Mouse (Mus musculus): Measurements from ENCODE around the gene Gm5286. TPM values are rescaled to one million over a fixed set of nuclear protein-coding genes. Genes with fewer than 3 reads are reported as not detected.

Gene Gm5286
- not detected for polyA plus RNA-seq (2017; shearing (Covaris generic))

DNA sequence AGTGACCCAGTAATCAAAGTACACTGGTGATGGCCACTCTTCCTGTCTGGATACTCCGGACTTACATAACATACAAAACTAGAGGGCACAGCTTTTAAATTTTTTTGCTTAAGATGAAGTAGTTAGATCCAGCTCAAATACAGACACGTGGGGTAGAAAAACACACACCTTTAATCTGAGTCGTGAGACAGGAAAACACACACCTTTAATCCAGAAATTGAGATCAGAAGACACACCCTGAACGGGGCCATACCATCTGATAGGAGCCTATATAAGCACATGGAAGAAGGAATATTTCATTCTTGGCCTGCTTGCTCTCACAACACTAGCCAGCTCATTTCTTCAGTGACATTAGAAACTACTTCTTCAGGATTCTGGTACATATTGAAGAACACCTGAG is at the start of gene Gm5286:
Gm5286 (plus strand) TSS at position 301 of the 400 bp plus-strand sequence.

GRCm38 (mm10) chr3:94178093-94178492 is 18.4 kb upstream of the Gm5286 start, which contains the start of gene Gm10696:
Gene Gm10696, minus strand, starts transcription at chr3:94178193.

Other genes starting within 250 kb of the Gm5286 start
- not detected for gene Tdpoz5, start 235.4 kb upstream of the Gm5286 start, polyA plus RNA-seq (2017; shearing (Covaris generic))
- not detected for gene Gm9125, start 141.8 kb upstream of the Gm5286 start, polyA plus RNA-seq (2017; shearing (Covaris generic))
- gene Gm10697, start 124.1 kb upstream of the Gm5286 start, polyA plus RNA-seq (2017; shearing (Covaris generic)), result not detected
- gene Gm10696, start 18.5 kb upstream of the Gm5286 start, polyA plus RNA-seq (2017; shearing (Covaris generic)), result not detected
- gene Gm4778, start 67.3 kb downstream of the Gm5286 start, polyA plus RNA-seq (2017; shearing (Covaris generic)), result not detected
- 5.0 TPM for gene Them4, start 113.4 kb downstream of the Gm5286 start, polyA plus RNA-seq (2017; shearing (Covaris generic))
- gene Them5, start 145.4 kb downstream of the Gm5286 start, polyA plus RNA-seq (2017; shearing (Covaris generic)), result not detected
- not detected for gene C2cd4d, start 165.7 kb downstream of the Gm5286 start, polyA plus RNA-seq (2017; shearing (Covaris generic))
- gene Rorc, start 176.1 kb downstream of the Gm5286 start, polyA plus RNA-seq (2017; shearing (Covaris generic)), result not detected
- gene Lingo4, start 201.8 kb downstream of the Gm5286 start, polyA plus RNA-seq (2017; shearing (Covaris generic)), result not detected
- 2.5 TPM for gene Tdrkh, start 216.6 kb downstream of the Gm5286 start, polyA plus RNA-seq (2017; shearing (Covaris generic))
- gene Mrpl9, start 246.6 kb downstream of the Gm5286 start, polyA plus RNA-seq (2017; shearing (Covaris generic)), result 61.5 TPM
- gene Oaz3, start 247.2 kb downstream of the Gm5286 start, polyA plus RNA-seq (2017; shearing (Covaris generic)), result 1.8 TPM